Mouse (Mus musculus): Measurements from ENCODE around the gene Cobll1. TPM values are rescaled to one million over a fixed set of nuclear protein-coding genes. Genes with fewer than 3 reads are reported as not detected.

Gene Cobll1
- polyA plus RNA-seq, 1 experiment from 2014 or later: 3.3 TPM

- peaks cover 3% of the 10 kb centered on the region; the same call in 1 of the 2 replicates for H3K27me3 ChIP-seq (replicated peaks; ENCODE audit: control insufficient read depth, insufficient read depth, low read length)
- no peak overlapping the region for H3K27ac ChIP-seq (ENCODE audit: low read length)
- H3K4me1 ChIP-seq (replicated peaks; ENCODE audit: control insufficient read depth, insufficient read depth, low read length): peaks cover 19% of the 10 kb centered on the region; the same call in 1 of the 2 replicates
- H3K36me3 ChIP-seq (ENCODE audit: control insufficient read depth, insufficient read depth): no peaks in the 10 kb centered on the region
- peak overlapping the region; percentile 53 for H3K9ac ChIP-seq (replicated peaks; ENCODE audit: low read depth, low read length)
- peak overlapping the region; percentile 67 for H3K4me3 ChIP-seq (replicated peaks; ENCODE audit: low read length)
- no peaks in the 10 kb centered on the region for H3K9me3 ChIP-seq (ENCODE audit: control insufficient read depth, low read length)
- peak; percentile 90 for ATAC-seq
- under 1% methylated on average over 101 of the region's 114 CpGs for WGBS
- peak overlapping the region; percentile 98 for H3K4me2 ChIP-seq (ENCODE audit: low read length)
Measured at GRCm38 (mm10) chr2:65238171-65238963, 836 bp downstream of the Cobll1 start.

DNA sequence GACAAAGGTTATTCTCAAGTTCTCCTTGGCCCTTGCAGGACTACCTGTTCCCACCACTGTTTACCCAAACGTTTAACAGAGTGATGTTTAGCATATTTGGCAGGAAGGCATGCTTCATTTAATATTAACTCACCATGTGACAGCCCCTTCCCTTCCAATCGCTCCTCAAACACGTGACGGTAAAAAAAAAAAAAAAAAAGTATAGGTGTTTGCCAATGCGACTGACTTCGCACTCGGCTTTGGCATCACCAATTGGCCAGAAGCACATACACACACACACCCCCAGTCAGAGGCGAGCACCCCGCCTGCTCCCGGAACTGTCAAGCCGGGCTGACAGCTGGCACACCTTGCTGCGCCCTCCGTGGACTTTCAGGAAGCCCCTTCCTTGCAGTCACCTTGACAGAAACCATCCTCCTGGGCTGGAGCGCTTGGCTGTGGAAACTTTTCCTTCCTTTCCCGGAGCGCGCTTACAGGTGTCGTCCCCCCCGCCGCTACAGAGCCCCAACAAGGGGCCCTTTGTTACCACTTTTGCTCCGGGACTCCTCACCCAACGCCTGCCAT lies 1.5 kb downstream of the Cobll1 start:
- Histone ChIP-seq H3K4me3 (replicated peaks; ENCODE audit: low read length) (peak overlapping the region; percentile 67), H3K9me3 (ENCODE audit: control insufficient read depth, low read length) (no peaks in the 10 kb centered on the region), H3K4me2 (ENCODE audit: low read length) (peak overlapping the region; percentile 98), H3K9ac (replicated peaks; ENCODE audit: low read depth, low read length) (peak overlapping the region; percentile 53), H3K36me3 (ENCODE audit: control insufficient read depth, insufficient read depth) (no peaks in the 10 kb centered on the region), H3K27me3 (replicated peaks; ENCODE audit: control insufficient read depth, insufficient read depth, low read length) (peaks cover 3% of the 10 kb centered on the region; the same call in 1 of the 2 replicates), H3K4me1 (replicated peaks; ENCODE audit: control insufficient read depth, insufficient read depth, low read length) (peaks cover 19% of the 10 kb centered on the region; the same call in 1 of the 2 replicates), H3K27ac (ENCODE audit: low read length) (no peak overlapping the region)
- WGBS: under 1% methylated on average over 22 of the region's 22 CpGs
- ATAC-seq: peak; percentile 37

DNA sequence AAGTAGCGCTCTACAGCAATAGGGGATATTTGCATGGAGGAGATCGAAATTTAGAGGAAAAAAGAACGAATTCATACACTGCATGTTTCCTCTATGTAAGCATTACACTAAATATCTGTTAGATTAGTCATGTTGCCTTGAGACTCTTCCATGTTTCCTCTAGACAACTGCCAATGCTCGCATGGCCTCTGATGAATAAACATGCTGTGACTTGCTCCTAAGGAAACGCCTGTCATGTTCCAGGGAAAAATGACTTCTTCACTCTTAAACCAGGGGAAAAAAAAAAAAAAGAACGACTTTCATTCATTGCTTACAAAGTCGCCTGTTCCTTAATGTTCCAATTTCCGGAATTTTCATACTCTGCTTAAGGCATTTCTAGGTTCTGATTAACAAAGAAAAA lies 2.1 kb downstream of the Cobll1 start:
- WGBS: 59% methylated on average over 8 of the region's 8 CpGs
- peak overlapping the region; percentile 98 for H3K4me2 ChIP-seq (ENCODE audit: low read length)
- H3K27ac ChIP-seq (ENCODE audit: low read length): no peak overlapping the region
- no peaks in the 10 kb centered on the region for H3K36me3 ChIP-seq (ENCODE audit: control insufficient read depth, insufficient read depth)
- peaks cover 19% of the 10 kb centered on the region; the same call in 1 of the 2 replicates for H3K4me1 ChIP-seq (replicated peaks; ENCODE audit: control insufficient read depth, insufficient read depth, low read length)
- no peak overlapping the region; the same call in 1 of the 2 replicates for H3K4me3 ChIP-seq (replicated peaks; ENCODE audit: low read length)
- peaks cover 3% of the 10 kb centered on the region; the same call in 1 of the 2 replicates for H3K27me3 ChIP-seq (replicated peaks; ENCODE audit: control insufficient read depth, insufficient read depth, low read length)
- no peak for ATAC-seq
- no peak overlapping the region for H3K9ac ChIP-seq (replicated peaks; ENCODE audit: low read depth, low read length)
- no peaks in the 10 kb centered on the region for H3K9me3 ChIP-seq (ENCODE audit: control insufficient read depth, low read length)

DNA sequence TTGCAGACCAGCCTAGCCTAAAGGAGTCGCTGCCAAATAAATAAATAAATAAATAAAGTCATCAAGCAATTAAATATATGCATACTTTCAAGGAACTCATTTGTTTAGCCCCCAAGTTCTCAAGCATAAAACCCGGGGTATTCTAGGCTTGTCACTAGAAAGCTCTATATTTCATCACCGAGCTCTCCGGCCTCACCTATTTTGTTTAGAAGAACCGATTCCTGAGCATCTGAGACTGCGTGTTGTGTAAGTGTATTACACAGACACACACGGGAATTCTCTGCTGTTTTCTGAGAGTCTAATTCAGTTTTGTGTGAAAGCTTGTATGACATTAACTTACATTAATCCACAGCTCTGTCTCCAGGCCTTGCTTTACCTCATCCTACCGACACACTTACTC lies 2.6 kb downstream of the Cobll1 start:
- H3K9me3 ChIP-seq (ENCODE audit: control insufficient read depth, low read length): no peaks in the 10 kb centered on the region
- no peak overlapping the region for H3K27ac ChIP-seq (ENCODE audit: low read length)
- no peak overlapping the region for H3K9ac ChIP-seq (replicated peaks; ENCODE audit: low read depth, low read length)
- no peak for ATAC-seq
- 77% methylated on average over 8 of the region's 8 CpGs for WGBS
- peaks cover 19% of the 10 kb centered on the region; the same call in 1 of the 2 replicates for H3K4me1 ChIP-seq (replicated peaks; ENCODE audit: control insufficient read depth, insufficient read depth, low read length)
- H3K36me3 ChIP-seq (ENCODE audit: control insufficient read depth, insufficient read depth): no peaks in the 10 kb centered on the region
- H3K4me3 ChIP-seq (replicated peaks; ENCODE audit: low read length): no peak overlapping the region
- peaks cover 3% of the 10 kb centered on the region; the same call in 1 of the 2 replicates for H3K27me3 ChIP-seq (replicated peaks; ENCODE audit: control insufficient read depth, insufficient read depth, low read length)
- H3K4me2 ChIP-seq (ENCODE audit: low read length): no peak overlapping the region

- Histone ChIP-seq H3K9me3 (ENCODE audit: control insufficient read depth, low read length) (no peaks in the 10 kb centered on the region), H3K36me3 (ENCODE audit: control insufficient read depth, insufficient read depth) (no peaks in the 10 kb centered on the region), H3K4me1 (replicated peaks; ENCODE audit: control insufficient read depth, insufficient read depth, low read length) (peaks cover 8% of the 10 kb centered on the region; the same call in 1 of the 2 replicates), H3K27ac (ENCODE audit: low read length) (no peak overlapping the region), H3K4me2 (ENCODE audit: low read length) (no peak overlapping the region), H3K9ac (replicated peaks; ENCODE audit: low read depth, low read length) (no peak overlapping the region), H3K27me3 (replicated peaks; ENCODE audit: control insufficient read depth, insufficient read depth, low read length) (no peaks in the 10 kb centered on the region), H3K4me3 (replicated peaks; ENCODE audit: low read length) (no peak overlapping the region)
- ATAC-seq: no peak
- WGBS: 92% methylated on average over 15 of the region's 15 CpGs
Measured at GRCm38 (mm10) chr2:65232756-65233535, 6.3 kb downstream of the Cobll1 start.

GRCm38 (mm10) chr2:65228426-65228825 lies 10.8 kb downstream of the Cobll1 start:
- ATAC-seq: no peak
- H3K4me1 ChIP-seq (replicated peaks; ENCODE audit: control insufficient read depth, insufficient read depth, low read length): no peaks in the 10 kb centered on the region
- 92% methylated on average over 7 of the region's 7 CpGs for WGBS

DNA sequence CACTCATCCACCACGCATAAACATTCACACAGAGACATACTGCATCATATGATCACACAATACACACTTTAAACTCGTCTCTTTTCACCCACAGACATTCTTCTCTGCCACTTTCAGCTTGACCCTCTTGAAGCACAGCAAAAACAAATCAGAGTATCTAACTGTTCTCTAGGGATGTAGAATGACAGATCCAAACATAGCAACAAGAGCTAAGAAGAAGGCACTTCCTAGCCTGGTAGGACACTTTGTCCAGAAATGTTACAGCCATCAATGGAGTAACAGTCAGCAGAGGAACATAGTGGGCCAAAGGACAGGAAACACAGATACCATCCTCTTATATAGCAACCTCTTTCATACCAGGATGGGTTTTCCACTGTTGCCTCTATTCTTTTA lies 11.3 kb downstream of the Cobll1 start:
- Histone ChIP-seq H3K4me3 (replicated peaks; ENCODE audit: low read length) (no peak overlapping the region), H3K27me3 (replicated peaks; ENCODE audit: control insufficient read depth, insufficient read depth, low read length) (no peaks in the 10 kb centered on the region), H3K9me3 (ENCODE audit: control insufficient read depth, low read length) (no peaks in the 10 kb centered on the region), H3K36me3 (ENCODE audit: control insufficient read depth, insufficient read depth) (no peaks in the 10 kb centered on the region), H3K27ac (ENCODE audit: low read length) (no peak overlapping the region), H3K4me1 (replicated peaks; ENCODE audit: control insufficient read depth, insufficient read depth, low read length) (no peaks in the 10 kb centered on the region), H3K4me2 (ENCODE audit: low read length) (no peak overlapping the region), H3K9ac (replicated peaks; ENCODE audit: low read depth, low read length) (no peak overlapping the region)
- ATAC-seq: no peak
- 87% methylated on average over 2 of the region's 2 CpGs for WGBS

More at GRCm38 (mm10) chr2:65228426-65228825, 10.8 kb downstream of the Cobll1 start:
- no peak overlapping the region for H3K27ac ChIP-seq (ENCODE audit: low read length)
- H3K36me3 ChIP-seq (ENCODE audit: control insufficient read depth, insufficient read depth): no peaks in the 10 kb centered on the region
- H3K9ac ChIP-seq (replicated peaks; ENCODE audit: low read depth, low read length): no peak overlapping the region
- H3K4me3 ChIP-seq (replicated peaks; ENCODE audit: low read length): no peak overlapping the region
- H3K27me3 ChIP-seq (replicated peaks; ENCODE audit: control insufficient read depth, insufficient read depth, low read length): no peaks in the 10 kb centered on the region
- no peaks in the 10 kb centered on the region for H3K9me3 ChIP-seq (ENCODE audit: control insufficient read depth, low read length)
- no peak overlapping the region for H3K4me2 ChIP-seq (ENCODE audit: low read length)

- ATAC-seq: no peak
- Histone ChIP-seq H3K4me2 (ENCODE audit: low read length) (no peak overlapping the region), H3K4me1 (replicated peaks; ENCODE audit: control insufficient read depth, insufficient read depth, low read length) (no peaks in the 10 kb centered on the region), H3K27me3 (replicated peaks; ENCODE audit: control insufficient read depth, insufficient read depth, low read length) (no peaks in the 10 kb centered on the region), H3K9me3 (ENCODE audit: control insufficient read depth, low read length) (no peaks in the 10 kb centered on the region), H3K36me3 (ENCODE audit: control insufficient read depth, insufficient read depth) (no peaks in the 10 kb centered on the region), H3K9ac (replicated peaks; ENCODE audit: low read depth, low read length) (no peak overlapping the region), H3K27ac (ENCODE audit: low read length) (no peak overlapping the region), H3K4me3 (replicated peaks; ENCODE audit: low read length) (no peak overlapping the region)
- 87% methylated on average over 6 of the region's 6 CpGs for WGBS
Measured at GRCm38 (mm10) chr2:65227154-65227897, 11.9 kb downstream of the Cobll1 start.
